Mouse (Mus musculus) hindbrain, embryonic 15.5 days (tissue): ENCODE data around the gene Dlk2. TPM values are rescaled to one million over a fixed set of nuclear protein-coding genes. Genes with fewer than 3 reads are reported as not detected.

Source experiments
- ATAC-seq: fragments of 200-750 bp; cut with Nextera tagmentation; 2 replicates; pipeline ENCODE4 v1.8.0; 2017; ENCODE audit warnings: low read depth, moderate number of reproducible peaks, moderate TSS enrichment; ENCODE audit not compliant: low FRiP score
- H3K27ac ChIP-seq: fragments of 300-500 bp; sonication (generic); replicated peaks from 2 replicates; pipeline ENCODE4 v1.5.1; 2015; ENCODE audit warnings: mild to moderate bottlenecking, inconsistent platforms
- H3K27me3 ChIP-seq: fragments of 300-500 bp; sonication (generic); 2 replicates; pipeline ENCODE4 v1.6.1; 2015; ENCODE audit warnings: control low read depth, inconsistent platforms
- H3K36me3 ChIP-seq: fragments of 300-500 bp; sonication (generic); 2 replicates; pipeline ENCODE4 v1.6.1; 2015; ENCODE audit warnings: control low read depth, inconsistent platforms
- H3K4me1 ChIP-seq: fragments of 300-500 bp; sonication (generic); replicated peaks from 2 replicates; pipeline ENCODE4 v1.6.1; 2015; ENCODE audit warnings: control low read depth, inconsistent platforms
- H3K4me2 ChIP-seq: fragments of 300-500 bp; sonication (generic); 2 replicates; pipeline ENCODE4 v1.6.1; 2015; ENCODE audit warnings: moderate library complexity, mild to moderate bottlenecking, inconsistent platforms
- H3K4me3 ChIP-seq: fragments of 300-500 bp; sonication (generic); 2 replicates; pipeline ENCODE4 v1.5.1; 2015; ENCODE audit warnings: mild to moderate bottlenecking, inconsistent platforms
- H3K9ac ChIP-seq: fragments of 300-500 bp; sonication (generic); 2 replicates; pipeline ENCODE4 v1.6.1; 2015; ENCODE audit warnings: inconsistent platforms
- H3K9me3 ChIP-seq: fragments of 300-500 bp; sonication (generic); 2 replicates; pipeline ENCODE4 v1.6.1; 2016; ENCODE audit warnings: control low read depth, inconsistent platforms
- WGBS: fragments of 180-500 bp; shearing (Covaris S2); methylation state at CpG from one replicate; pipeline ENCODE4 v1.1.7; 2015; 5-methylcytosine and 5-hydroxymethylcytosine counted together
- polyA plus RNA-seq: library from polyadenylated mRNA; unstranded; fragments of >200 nt; fragmentation: Nextera tagmentation; extraction: Ambion mirVana; gene quantifications from 2 replicates; pipeline ENCODE4 v1.2.1, GENCODE M21; 2015

The Dlk2 gene
- polyA plus RNA-seq, 1 experiment from 2014 or later, result 25.5 TPM

GRCm38 (mm10) chr17:46327906-46328534 lies 30.8 kb downstream of the Dlk2 start, which contains the start of gene Abcc10:
Gene Abcc10 (minus strand): TSS chr17:46328352.
- Histone ChIP-seq H3K4me3 (peak within 1 kb of the TSS; percentile 74), H3K4me1 (peaks cover 13% of the 10 kb centered on the region), H3K4me2 (peak within 1 kb of the TSS; percentile 82), H3K9me3 (no peaks in the 10 kb centered on the region), H3K27me3 (no peaks in the 10 kb centered on the region), H3K27ac (peak within 1 kb of the TSS; percentile 95), H3K36me3 (peaks cover 8% of the 10 kb centered on the region; the same call in 1 of the 2 replicates), H3K9ac (peak within 1 kb of the TSS; percentile 83)
- WGBS, result under 1% methylated on average over 40 of the region's 40 CpGs
- ATAC-seq, result peak; percentile 99

- Histone ChIP-seq H3K36me3 (peaks cover under 1% of the 10 kb centered on the region; the same call in 1 of the 2 replicates), H3K4me3 (peak overlapping the region; percentile 74), H3K4me1 (peaks cover 13% of the 10 kb centered on the region), H3K27me3 (no peaks in the 10 kb centered on the region), H3K9me3 (no peaks in the 10 kb centered on the region), H3K4me2 (peak overlapping the region; percentile 82), H3K9ac (0 out of 2 replicates have a peak overlapping the region, but pooled peaks have one; percentile 7), H3K27ac (peak overlapping the region; percentile 95)
- ATAC-seq, result no peak
- WGBS, result 73% methylated on average over 6 of the region's 6 CpGs
These were observed 31.5 kb downstream of the Dlk2 start for GRCm38 (mm10) chr17:46328723-46329122.

GRCm38 (mm10) chr17:46336475-46336874 lies 39.3 kb downstream of the Dlk2 start:
- no peak for ATAC-seq
- H3K27me3 ChIP-seq, result no peaks in the 10 kb centered on the region
- no peaks in the 10 kb centered on the region for H3K4me1 ChIP-seq
- no peaks in the 10 kb centered on the region for H3K9me3 ChIP-seq
- no peak overlapping the region for H3K9ac ChIP-seq
- no peak overlapping the region for H3K27ac ChIP-seq
- H3K36me3 ChIP-seq, result no peaks in the 10 kb centered on the region
- H3K4me2 ChIP-seq, result no peak overlapping the region
- H3K4me3 ChIP-seq, result no peak overlapping the region
- WGBS, result 21% methylated on average over 5 of the region's 5 CpGs

- Histone ChIP-seq H3K4me3 (no peak overlapping the region), H3K4me2 (no peak overlapping the region), H3K9ac (no peak overlapping the region), H3K27me3 (no peaks in the 10 kb centered on the region), H3K36me3 (no peaks in the 10 kb centered on the region), H3K9me3 (no peaks in the 10 kb centered on the region), H3K4me1 (no peaks in the 10 kb centered on the region), H3K27ac (no peak overlapping the region)
- 80% methylated on average over 7 of the region's 7 CpGs for WGBS
- ATAC-seq, result no peak
These were observed 44.0 kb downstream of the Dlk2 start for GRCm38 (mm10) chr17:46341208-46341607.

- Histone ChIP-seq H3K27ac (no peak overlapping the region), H3K27me3 (no peaks in the 10 kb centered on the region), H3K9ac (no peak overlapping the region), H3K36me3 (no peaks in the 10 kb centered on the region), H3K4me2 (no peak overlapping the region), H3K9me3 (no peaks in the 10 kb centered on the region), H3K4me1 (no peaks in the 10 kb centered on the region), H3K4me3 (no peak overlapping the region)
- WGBS, result 90% methylated on average over 8 of the region's 8 CpGs
- ATAC-seq, result no peak
These were observed 53.9 kb downstream of the Dlk2 start for GRCm38 (mm10) chr17:46351026-46351700.

Other genes starting within 250 kb of the Dlk2 start
- 145 and 154 TPM in 2 replicates for gene Mrps18a, start 186.4 kb upstream of the Dlk2 start, polyA plus RNA-seq
- 50.0 and 50.3 TPM in 2 replicates for gene Rsph9, start 153.2 kb upstream of the Dlk2 start, polyA plus RNA-seq
- 22.9 and 24.2 TPM in 2 replicates for gene Mad2l1bp, start 143.9 kb upstream of the Dlk2 start, polyA plus RNA-seq
- 41.1 and 45.7 TPM in 2 replicates for gene Gtpbp2, start 136.4 kb upstream of the Dlk2 start, polyA plus RNA-seq
- 7.4 and 7.9 TPM in 2 replicates for gene Polh, start 94.8 kb upstream of the Dlk2 start, polyA plus RNA-seq
- 34.5 and 36.0 TPM in 2 replicates for gene Xpo5, start 94.6 kb upstream of the Dlk2 start, polyA plus RNA-seq
- gene Polr1c, start 49.4 kb upstream of the Dlk2 start, polyA plus RNA-seq, result 72.4 and 74.0 TPM in 2 replicates
- gene Yipf3, start 49.3 kb upstream of the Dlk2 start, polyA plus RNA-seq, result 88.9 and 99.6 TPM in 2 replicates
- 14.9 and 18.5 TPM in 2 replicates for gene Lrrc73, start 43.9 kb upstream of the Dlk2 start, polyA plus RNA-seq
- 30.3 and 34.0 TPM in 2 replicates for gene Tjap1, start 14.4 kb upstream of the Dlk2 start, polyA plus RNA-seq
- gene Abcc10, start 30.9 kb downstream of the Dlk2 start, polyA plus RNA-seq, result 9.1 and 9.6 TPM in 2 replicates
- gene Zfp318, start 86.3 kb downstream of the Dlk2 start, polyA plus RNA-seq, result 18.3 and 20.4 TPM in 2 replicates
- 2.8 and 3.0 TPM in 2 replicates for gene Crip3, start 131.5 kb downstream of the Dlk2 start, polyA plus RNA-seq
- 0.10 TPM in 1 of 2 replicates, not detected in the other for gene Slc22a7, start 141.0 kb downstream of the Dlk2 start, polyA plus RNA-seq
- gene Ttbk1, start 190.3 kb downstream of the Dlk2 start, polyA plus RNA-seq, result 8.6 and 8.9 TPM in 2 replicates
- 21.8 and 22.4 TPM in 2 replicates for gene Dnph1, start 199.3 kb downstream of the Dlk2 start, polyA plus RNA-seq
- 21.0 and 26.5 TPM in 2 replicates for gene Cul9, start 249.0 kb downstream of the Dlk2 start, polyA plus RNA-seq